Mouse (Mus musculus) heart, postnatal 0 days (tissue): ENCODE results near the gene Arhgap27. TPM values are rescaled to one million over a fixed set of nuclear protein-coding genes. Genes with fewer than 3 reads are reported as not detected.

ENCODE experiments used
- ATAC-seq: fragments of 200-750 bp; cut with Nextera tagmentation; 2 replicates; pipeline ENCODE4 v1.8.0; 2017; ENCODE audit warnings: low read depth, moderate number of reproducible peaks, moderate library complexity; ENCODE audit not compliant: insufficient read depth
- DNase-seq: peaks from one replicate; pipeline ENCODE4 v3.0.0-alpha.2; 2016; ENCODE audit warnings: low spot score
- H3K27ac ChIP-seq: fragments of 300-500 bp; sonication (generic); 2 replicates; pipeline ENCODE4 v1.5.1; 2014; ENCODE audit warnings: low read depth, mild to moderate bottlenecking
- H3K27me3 ChIP-seq: fragments of 300-500 bp; sonication (generic); 2 replicates; pipeline ENCODE4 v1.6.1; 2014; ENCODE audit warnings: low read length, mixed read lengths; ENCODE audit not compliant: control insufficient read depth, insufficient read depth
- H3K36me3 ChIP-seq: fragments of 300-500 bp; sonication (generic); replicated peaks from 2 replicates; pipeline ENCODE4 v1.6.1; 2014; ENCODE audit warnings: low read length, mixed read lengths; ENCODE audit not compliant: control insufficient read depth, insufficient read depth
- H3K4me1 ChIP-seq: fragments of 300-500 bp; sonication (generic); 2 replicates; pipeline ENCODE4 v1.6.1; 2014; ENCODE audit warnings: antibody characterized with exemption; ENCODE audit not compliant: control insufficient read depth, insufficient read depth
- H3K4me2 ChIP-seq: fragments of 300-500 bp; sonication (generic); 2 replicates; pipeline ENCODE4 v1.6.1; 2014; ENCODE audit warnings: low read depth, mild to moderate bottlenecking, low read length, moderate library complexity
- H3K4me3 ChIP-seq: fragments of 300-500 bp; sonication (generic); 2 replicates; pipeline ENCODE4 v1.5.1; 2014; ENCODE audit warnings: low read depth, low read length
- H3K9ac ChIP-seq: fragments of 300-500 bp; sonication (generic); replicated peaks from 2 replicates; pipeline ENCODE4 v1.6.1; 2014; ENCODE audit warnings: low read depth, low read length, mixed read lengths
- H3K9me3 ChIP-seq: fragments of 300-500 bp; sonication (generic); replicated peaks from 2 replicates; pipeline ENCODE4 v1.6.1; 2016; ENCODE audit warnings: low read length; ENCODE audit not compliant: control insufficient read depth
- CTCF ChIP-seq: IDR thresholded peaks from 2 replicates; pipeline ENCODE4 v1.5.1; 2016; ENCODE audit warnings: antibody characterized with exemption, control low read depth, low read depth
- EP300 ChIP-seq: IDR thresholded peaks from 2 replicates; pipeline ENCODE4 v1.6.1; 2016; ENCODE audit warnings: antibody characterized with exemption, low read depth
- whole genome bisulfite sequencing: fragments of 180-500 bp; shearing (Covaris S2); extraction: QIAGEN DNeasy Blood & Tissue Kit; methylation state at CpG from one replicate; pipeline ENCODE4 v1.1.7; 2014; 5-methylcytosine and 5-hydroxymethylcytosine counted together
- polyA plus RNA-seq: library from polyadenylated mRNA; unstranded; fragments of >200 nt; fragmentation: Nextera tagmentation; extraction: Ambion mirVana; gene quantifications from 2 replicates; pipeline ENCODE4 v1.2.1, GENCODE M21; 2015
- total RNA-seq: library from RNA; depleted of rRNA; stranded (reverse); fragments of >200 nt; gene quantifications from 2 replicates; pipeline ENCODE4 v1.2.3, GENCODE M21; 2014; ENCODE audit warnings: low replicate concordance

The Arhgap27 gene
- total and polyA plus RNA-seq, 2 experiments from 2014 or later: 6.5 to 9.7 TPM

GRCm38 (mm10) chr11:103394604-103395003 lies 31.1 kb upstream of the Arhgap27 start:
- H3K9ac ChIP-seq: no peak overlapping the region
- TF ChIP-seq EP300 (no peak), CTCF (no peak)
- no peak for ATAC-seq

GRCm38 (mm10) chr11:103394025-103394424 lies 30.5 kb upstream of the Arhgap27 start:
- Histone ChIP-seq H3K4me2 (no peak overlapping the region), H3K4me3 (no peak overlapping the region), H3K4me1 (no peaks in the 10 kb centered on the region), H3K9me3 (no peaks in the 10 kb centered on the region), H3K27ac (no peak overlapping the region), H3K36me3 (peaks cover 52% of the 10 kb centered on the region), H3K27me3 (no peaks in the 10 kb centered on the region), H3K9ac (no peak overlapping the region)
- TF ChIP-seq CTCF: no peak
- TF ChIP-seq EP300: no peak
- 88% methylated on average over 7 of the region's 7 CpGs for WGBS
- ATAC-seq: no peak
- no peak for DNase-seq

More at GRCm38 (mm10) chr11:103394604-103395003, 31.1 kb upstream of the Arhgap27 start:
- Histone ChIP-seq H3K4me1 (no peaks in the 10 kb centered on the region), H3K9me3 (no peaks in the 10 kb centered on the region), H3K4me2 (no peak overlapping the region), H3K27me3 (no peaks in the 10 kb centered on the region), H3K36me3 (peaks cover 48% of the 10 kb centered on the region), H3K27ac (no peak overlapping the region), H3K4me3 (no peak overlapping the region)
- DNase-seq: no peak
- 87% methylated on average over 7 of the region's 7 CpGs for WGBS

- Histone ChIP-seq H3K36me3 (peaks cover 23% of the 10 kb centered on the region), H3K27me3 (no peaks in the 10 kb centered on the region), H3K9me3 (no peaks in the 10 kb centered on the region), H3K9ac (no peak overlapping the region), H3K4me1 (peaks cover under 1% of the 10 kb centered on the region; the same call in 1 of the 2 replicates), H3K4me2 (no peak overlapping the region), H3K4me3 (no peak overlapping the region), H3K27ac (no peak overlapping the region)
- ATAC-seq (no peak), DNase-seq (no peak)
- 72% methylated on average over 7 of the region's 7 CpGs for WGBS
- TF ChIP-seq CTCF: no peak
- TF ChIP-seq EP300: no peak
These were observed 24.5 kb upstream of the Arhgap27 start for GRCm38 (mm10) chr11:103387870-103388526.

- H3K9ac ChIP-seq: no peak overlapping the region
- no peak overlapping the region for H3K27ac ChIP-seq
These were observed 23.3 kb upstream of the Arhgap27 start for GRCm38 (mm10) chr11:103386827-103387226.

GRCm38 (mm10) chr11:103381956-103382613 lies 18.6 kb upstream of the Arhgap27 start:
- no peaks in the 10 kb centered on the region for H3K27me3 ChIP-seq
- H3K9me3 ChIP-seq: no peaks in the 10 kb centered on the region
- H3K27ac ChIP-seq: peak overlapping the region; percentile 92
- DNase-seq: peak; percentile 95
- no peak overlapping the region for H3K4me3 ChIP-seq
- peak overlapping the region; percentile 17; the same call in 1 of the 2 replicates for H3K4me2 ChIP-seq
- peaks cover 39% of the 10 kb centered on the region for H3K4me1 ChIP-seq
- WGBS: 6% methylated on average over 5 of the region's 5 CpGs
- H3K36me3 ChIP-seq: peaks cover 17% of the 10 kb centered on the region
- TF ChIP-seq EP300 (no peak), CTCF (no peak)
- H3K9ac ChIP-seq: no peak overlapping the region
- ATAC-seq: peak; percentile 95

More at GRCm38 (mm10) chr11:103386827-103387226, 23.3 kb upstream of the Arhgap27 start:
- no peak for DNase-seq
- Histone ChIP-seq H3K4me1 (peaks cover 11% of the 10 kb centered on the region), H3K4me3 (no peak overlapping the region), H3K9me3 (no peaks in the 10 kb centered on the region), H3K4me2 (no peak overlapping the region), H3K27me3 (no peaks in the 10 kb centered on the region), H3K36me3 (peaks cover 22% of the 10 kb centered on the region; the same call in 1 of the 2 replicates)
- ATAC-seq: no peak
- 91% methylated on average over 9 of the region's 9 CpGs for WGBS
- TF ChIP-seq EP300: no peak
- TF ChIP-seq CTCF: no peak
